Mouse (Mus musculus) small intestine, adult 2 months (tissue): ENCODE data around the gene Ric8b.

Experiments
- CTCF ChIP-seq: fragments of 200-500 bp; IDR thresholded peaks from 2 replicates; pipeline ENCODE4 v1.5.1; 2012; ENCODE audit warnings: low read depth, mild to moderate bottlenecking, control low read depth, inconsistent platforms, low read length, moderate library complexity, mixed read lengths; ENCODE audit not compliant: insufficient replicate concordance, insufficient read length; ENCODE audit errors: extremely low read depth
- POLR2A ChIP-seq: fragments of 200-500 bp; IDR thresholded peaks from 2 replicates; pipeline ENCODE4 v1.6.1; 2012; ENCODE audit warnings: low read depth, mild to moderate bottlenecking, control low read depth, inconsistent platforms, low read length, moderate library complexity

DNA sequence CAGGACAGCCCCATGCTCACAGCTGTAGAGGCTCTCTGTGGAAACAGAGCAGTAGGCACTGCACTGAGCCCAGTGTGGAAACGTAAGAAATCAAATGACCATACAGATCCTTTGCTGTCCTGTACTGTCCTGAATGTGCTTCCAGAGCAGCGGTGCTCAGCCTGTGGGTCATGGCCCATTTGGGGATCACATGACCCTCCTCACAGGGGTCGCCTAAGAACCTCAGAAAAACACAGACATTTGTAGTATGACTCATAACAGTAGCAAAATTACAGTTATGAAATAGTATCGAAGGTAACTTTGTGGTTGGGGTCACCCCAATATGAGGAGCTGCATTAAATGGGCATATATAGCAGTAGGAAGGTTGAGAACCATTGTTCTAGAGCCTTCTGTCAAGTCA is 11.0 kb downstream of the Ric8b start:
- TF ChIP-seq CTCF (no peak), POLR2A (no peak)
